Mouse (Mus musculus) c-Kit-positive CD71-negative TER-119-negative erythroid progenitor cells, embryonic 14.5 days (primary cell): ENCODE measurements around the gene P2ry13.

Experiments used
- DNase-seq: peaks from one replicate; pipeline ENCODE4 v3.0.0-alpha.2; 2013; ENCODE audit warnings: low read depth

P2ry13 gene

DNA sequence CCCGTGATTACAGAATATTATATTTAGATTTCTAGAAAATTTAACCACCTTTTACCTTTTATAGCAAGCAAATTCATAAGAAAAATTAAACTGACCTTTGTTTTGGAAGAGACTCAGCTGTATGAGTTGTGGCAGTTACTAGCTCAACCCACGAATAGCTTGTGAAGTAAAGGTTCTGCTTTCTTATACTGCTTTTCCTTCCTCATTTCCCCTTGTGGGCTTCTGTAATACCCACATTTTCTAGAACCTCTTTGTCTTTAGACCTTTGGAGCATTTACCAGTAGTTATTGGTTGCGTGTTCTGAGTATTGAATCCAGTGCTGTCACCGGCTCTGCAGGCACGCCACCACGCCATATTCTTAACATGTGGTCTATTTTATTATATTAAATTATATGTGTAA, at the start of gene P2ry13:
Gene P2ry13 (minus strand): TSS at position 156 of the 400 bp plus-strand sequence.
- no peak for DNase-seq

DNA sequence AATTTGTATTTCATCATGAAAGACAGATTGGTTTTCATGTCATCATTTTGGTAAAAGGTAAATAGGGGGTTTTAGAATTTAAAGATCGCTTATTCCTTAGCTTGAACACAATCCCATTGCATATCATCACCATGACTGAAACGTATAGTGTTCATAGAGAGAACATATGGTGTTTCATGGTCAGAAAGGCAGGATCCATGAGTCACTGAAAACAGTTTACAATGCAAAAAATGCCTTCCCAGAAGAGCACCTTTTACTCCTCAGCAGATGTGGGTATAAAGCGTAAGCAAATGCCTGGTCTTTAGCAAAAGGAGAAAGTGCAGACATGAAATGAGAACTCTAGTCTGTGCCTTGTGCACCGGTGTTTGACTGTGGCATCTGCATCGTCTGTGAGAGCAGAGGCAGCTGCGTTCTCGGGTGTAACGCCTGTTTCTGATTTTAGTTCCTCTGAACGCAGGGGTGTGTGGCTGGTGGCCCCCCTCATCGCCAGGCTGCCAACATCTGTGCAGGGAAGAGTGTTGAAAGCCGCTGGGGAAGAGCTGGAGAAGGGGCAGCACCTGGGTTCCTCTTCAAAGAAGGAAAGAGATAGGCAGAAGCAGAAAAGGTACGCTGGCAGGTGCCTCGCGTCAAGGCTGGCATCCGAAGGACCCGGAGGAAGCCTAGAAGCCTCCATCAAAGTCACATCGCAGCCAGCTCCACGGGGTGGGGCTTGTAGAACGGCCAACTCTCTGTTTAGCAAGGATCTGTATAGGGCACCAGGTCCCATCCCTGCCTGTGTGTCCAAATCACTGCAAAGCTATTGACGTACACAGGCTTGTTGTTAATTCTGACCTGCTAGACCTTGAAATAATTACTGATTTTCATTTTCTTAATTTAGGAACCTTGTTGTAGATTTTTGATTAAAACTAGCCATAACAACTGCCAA, 47.3 kb upstream of the P2ry13 start:
- DNase-seq = no peak

GRCm38 (mm10) chr3:59250454-59250853, 39.8 kb upstream of the P2ry13 start:
- no peak for DNase-seq

GRCm38 (mm10) chr3:59248031-59248430, 37.3 kb upstream of the P2ry13 start:
- no peak for DNase-seq

GRCm38 (mm10) chr3:59243384-59243783, 32.7 kb upstream of the P2ry13 start:
- DNase-seq = no peak

DNA sequence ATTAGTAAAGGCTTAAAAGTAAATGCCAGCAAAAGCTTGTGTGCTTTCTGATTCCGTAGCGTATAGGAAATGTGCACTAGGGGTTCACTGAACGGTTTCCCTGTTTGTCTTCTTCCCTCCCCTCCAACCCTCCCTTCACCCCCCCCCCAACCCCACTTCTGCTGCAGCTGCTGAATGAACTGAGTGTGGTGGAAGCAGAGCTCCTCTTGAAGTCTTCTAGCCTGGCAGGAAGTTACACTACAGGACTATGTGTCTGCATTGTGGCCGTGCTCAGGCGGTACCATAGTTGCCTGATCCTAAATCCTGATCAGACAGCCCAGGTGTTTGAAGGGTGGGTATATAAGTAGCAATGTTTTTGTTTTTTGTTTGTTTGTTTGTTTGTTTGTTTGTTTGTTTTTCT, 24.2 kb upstream of the P2ry13 start:
- DNase-seq = no peak

- DNase-seq = no peak
Observed at GRCm38 (mm10) chr3:59230912-59231311, 20.2 kb upstream of the P2ry13 start.

DNA sequence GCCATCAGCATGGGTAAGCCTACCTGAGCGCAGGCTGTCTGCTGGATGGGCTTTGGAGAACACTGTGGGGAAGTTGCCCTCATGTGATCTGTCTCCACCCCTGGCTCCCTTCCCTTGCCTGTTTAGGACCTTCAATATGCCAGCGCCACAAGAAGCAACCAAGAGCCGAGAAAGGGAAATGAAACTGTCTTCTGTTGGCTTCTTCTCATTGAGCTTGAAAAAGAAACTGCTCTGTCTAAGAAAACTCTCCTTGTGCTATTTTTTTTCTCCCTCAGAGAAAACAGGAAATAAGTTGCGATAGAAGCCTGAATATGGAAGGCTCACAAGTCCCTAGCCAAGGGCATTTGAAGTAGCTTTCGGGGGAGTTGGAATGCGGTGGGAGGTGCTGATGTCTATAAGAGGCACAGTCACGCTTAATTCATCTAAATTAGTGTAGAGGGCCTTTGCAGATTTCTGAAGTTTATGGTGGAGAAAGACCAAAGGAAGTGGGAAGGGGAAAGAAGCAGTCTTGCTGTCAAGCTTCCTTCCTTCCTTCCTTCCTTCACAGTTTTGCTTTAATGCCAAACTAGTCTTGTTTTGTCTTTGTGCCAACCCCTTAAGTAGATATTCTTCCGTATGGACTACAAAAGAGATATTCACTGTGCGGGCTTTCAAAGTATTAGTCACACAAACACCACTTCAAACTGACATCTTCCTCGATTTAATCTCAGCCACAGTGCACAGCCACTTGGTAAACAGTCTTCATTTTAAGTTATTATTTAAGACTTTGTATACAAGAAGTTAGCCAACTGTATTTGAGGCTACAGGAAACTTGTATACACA, 18.3 kb upstream of the P2ry13 start:
- DNase-seq = no peak

GRCm38 (mm10) chr3:59227696-59228095, 17.0 kb upstream of the P2ry13 start:
- no peak for DNase-seq

GRCm38 (mm10) chr3:59225411-59225810, 14.7 kb upstream of the P2ry13 start:
- DNase-seq = no peak

- no peak for DNase-seq
Observed at GRCm38 (mm10) chr3:59222303-59222702, 11.6 kb upstream of the P2ry13 start.

GRCm38 (mm10) chr3:59219326-59219725, 8.6 kb upstream of the P2ry13 start:
- DNase-seq = no peak

DNA sequence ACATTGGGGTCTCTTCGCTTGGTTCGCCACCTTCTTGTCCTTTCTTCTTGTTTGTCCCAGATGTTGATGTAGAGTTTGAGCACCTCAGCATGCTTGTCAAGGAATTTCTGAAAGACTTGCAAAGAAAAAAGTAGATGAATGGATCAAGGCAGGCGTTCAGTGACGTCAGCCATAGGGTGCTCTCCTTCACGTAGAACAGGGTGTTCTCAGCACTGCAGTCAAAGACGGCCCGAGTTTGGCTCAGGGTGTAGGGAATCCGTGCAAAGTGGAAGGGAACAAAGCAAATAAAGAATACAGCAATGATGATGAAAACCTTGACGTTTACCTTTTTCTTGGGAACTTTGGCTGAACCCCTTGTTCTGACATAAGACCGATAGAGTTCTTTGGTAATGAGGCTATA, 6.5 kb upstream of the P2ry13 start:
- no peak for DNase-seq

DNA sequence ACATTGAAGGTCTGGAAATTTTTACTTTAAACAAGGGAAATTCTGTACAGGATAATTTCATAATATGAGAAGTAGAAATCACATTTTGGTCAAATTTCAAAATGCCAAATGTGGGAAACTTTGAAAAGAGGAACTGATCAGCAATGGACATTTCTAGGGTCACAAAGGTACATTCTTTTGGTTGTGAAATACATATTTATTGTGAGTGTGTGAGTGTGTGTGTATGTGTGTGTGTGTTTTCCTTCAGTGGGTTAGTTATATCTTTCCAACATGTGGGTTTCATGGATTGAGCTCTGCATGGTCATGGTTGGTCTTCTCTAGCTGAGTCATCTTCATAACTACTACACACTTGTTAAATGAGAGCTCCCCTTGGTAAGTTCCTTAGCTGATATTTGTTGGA, 1.7 kb upstream of the P2ry13 start:
- no peak for DNase-seq

DNA sequence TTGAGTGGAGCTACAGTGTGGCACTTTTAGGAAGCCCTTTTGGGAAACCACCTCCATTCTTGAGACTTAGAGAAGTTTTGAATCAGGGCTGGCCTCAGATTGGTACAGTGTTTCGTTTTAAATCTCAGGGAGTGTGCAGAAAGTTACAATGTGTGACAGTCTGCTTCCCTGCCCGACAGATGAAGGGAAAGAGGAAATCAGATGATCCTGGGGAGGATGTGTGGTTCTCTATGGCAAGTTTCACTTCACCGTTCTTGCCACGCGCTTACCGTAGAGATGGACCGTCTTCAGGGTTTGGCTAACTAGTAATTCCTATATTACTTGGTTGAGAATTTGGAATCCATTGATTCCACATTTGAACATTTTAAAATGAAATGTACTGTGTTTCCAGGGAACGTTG, 1.1 kb upstream of the P2ry13 start:
- no peak for DNase-seq

GRCm38 (mm10) chr3:59210089-59210488, 593 bp downstream of the P2ry13 start:
- DNase-seq = no peak

DNA sequence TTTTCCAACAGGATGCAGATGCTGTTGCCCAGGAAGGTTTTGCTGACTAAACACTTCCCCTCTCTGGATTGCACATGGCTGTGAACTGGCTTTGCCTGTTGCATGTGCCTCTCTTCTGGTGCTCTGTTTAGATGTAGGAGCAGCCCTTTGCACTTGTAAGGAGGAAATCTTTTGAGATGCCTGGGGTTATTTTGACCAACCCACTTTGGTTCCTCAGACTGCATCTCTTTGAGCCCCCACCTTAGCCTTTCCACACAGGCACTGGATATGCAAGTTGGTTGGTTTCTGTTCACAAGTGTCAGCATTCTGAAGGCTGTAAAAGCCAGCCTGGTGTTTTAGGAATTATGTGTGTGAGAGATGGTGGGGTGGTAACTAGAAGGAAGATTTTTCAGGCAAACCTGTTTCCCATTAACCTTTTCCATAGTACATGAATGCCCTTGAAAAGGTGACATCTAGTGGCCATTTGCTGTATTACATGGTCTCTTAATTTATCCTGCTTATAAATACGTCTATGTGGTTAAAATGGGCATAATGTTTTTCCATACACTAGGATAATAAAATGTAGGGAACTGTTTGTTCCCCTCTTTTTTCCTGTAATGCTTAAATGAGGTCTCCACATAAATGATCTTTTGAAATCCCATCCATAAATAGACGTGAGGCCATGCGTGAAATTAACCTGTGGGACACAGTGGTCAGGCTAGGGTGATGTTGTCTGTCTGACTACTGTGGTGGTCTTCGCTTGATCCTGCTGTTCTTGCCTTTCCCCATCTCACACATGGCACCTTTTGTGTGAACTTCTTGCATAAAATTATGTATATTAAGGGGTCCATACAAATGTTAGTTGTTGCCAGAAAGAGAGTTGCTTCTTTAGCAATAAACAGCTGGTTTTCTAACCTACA, 1.8 kb downstream of the P2ry13 start:
- DNase-seq = peak; percentile 64

DNA sequence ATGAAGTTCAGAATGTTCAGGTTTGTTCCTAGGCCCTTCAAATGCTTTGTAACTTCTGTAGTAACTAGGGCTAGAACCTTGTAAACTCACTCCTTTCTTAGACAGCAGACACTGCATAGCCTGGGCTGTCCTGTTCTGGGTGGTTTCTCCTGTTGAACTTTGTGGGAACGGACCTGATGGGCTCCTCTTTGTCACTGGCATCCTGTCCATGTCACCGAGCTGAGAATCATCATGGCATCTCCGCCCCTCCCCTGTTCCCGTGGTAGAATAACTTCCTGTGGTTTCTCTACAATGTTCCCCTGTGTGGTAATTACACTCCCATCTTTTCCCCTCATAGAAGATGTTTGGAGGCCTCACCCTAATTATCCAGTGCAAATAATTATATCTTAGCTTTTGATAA, 4.7 kb downstream of the P2ry13 start:
- DNase-seq = no peak

- DNase-seq = no peak
Observed at GRCm38 (mm10) chr3:59204719-59205503, 5.8 kb downstream of the P2ry13 start.

DNA sequence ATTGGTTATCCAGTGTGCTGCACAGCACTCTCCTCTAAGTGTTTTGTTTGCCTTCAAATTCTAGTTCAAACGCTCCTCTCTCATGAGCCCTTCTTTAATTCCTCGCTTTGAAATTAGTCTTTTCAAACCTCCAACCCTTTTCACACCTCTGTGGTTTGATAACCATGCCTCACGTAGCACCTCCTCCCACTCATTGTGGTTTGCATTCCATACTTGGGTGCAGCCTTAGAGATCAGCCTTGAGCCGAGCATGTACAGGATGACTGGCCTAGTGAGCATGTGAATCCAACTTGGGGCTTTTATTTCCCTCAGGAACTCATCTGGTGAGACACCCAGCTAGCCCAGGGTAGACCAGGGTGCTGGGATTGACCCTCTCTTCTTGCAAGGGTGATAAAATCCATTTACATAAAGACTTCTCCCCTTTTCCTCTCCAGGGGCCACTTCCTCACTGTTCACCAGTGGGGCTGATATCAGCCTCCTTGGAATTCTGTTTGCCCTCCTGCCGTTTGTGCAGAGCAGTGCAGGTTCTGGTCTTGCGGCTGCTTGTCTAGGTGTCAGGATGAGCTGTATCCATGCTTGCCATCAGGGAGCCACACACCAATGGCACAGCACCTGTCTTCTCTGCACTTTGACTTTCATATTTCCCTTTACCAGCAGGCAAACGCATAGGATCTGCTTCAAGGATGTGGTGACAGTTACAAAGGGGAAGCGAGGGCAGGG, 6.7 kb downstream of the P2ry13 start:
- DNase-seq = no peak
